Mouse (Mus musculus): ENCODE measurements at regions not wholly inside any gene's neighbourhood (a gene's known extent, or its start where the extent isn't known, plus 50 kb on each side); places are given as distances from the start of the nearest gene placed in this dataset.

GRCm38 (mm10) chr8:26300246-26300645 lies 180.9 kb downstream of the Gm45692 start:
- Histone ChIP-seq H3K27me3 (ENCODE audit: insufficient read depth, low read length) (no peaks in the 10 kb centered on the region), H3K4me3 (ENCODE audit: low read depth, low read length) (no peak overlapping the region; the same call in 1 of the 2 replicates), H3K36me3 (replicated peaks; ENCODE audit: insufficient read depth, low read length) (no peaks in the 10 kb centered on the region), H3K9ac (replicated peaks) (no peak overlapping the region), H3K27ac (ENCODE audit: low read depth) (no peak overlapping the region; the same call in 1 of the 2 replicates), H3K9me3 (ENCODE audit: low read length) (no peaks in the 10 kb centered on the region), H3K4me1 (ENCODE audit: insufficient read depth) (no peaks in the 10 kb centered on the region), H3K4me2 (ENCODE audit: low read depth, low read length) (peak overlapping the region; percentile 34)
- peak; percentile 22 for DNase-seq
- no peak for TF ChIP-seq CTCF (IDR thresholded peaks at IDR 0.05; ENCODE audit: low read depth)
- TF ChIP-seq EP300 (IDR thresholded peaks at IDR 0.05; ENCODE audit: low read depth): no peak
- 54% methylated on average over 6 of the region's 6 CpGs for WGBS (ENCODE audit: insufficient replicate concordance)
- peak; percentile 92 for ATAC-seq

- Histone ChIP-seq H3K4me3 (ENCODE audit: low read depth, low read length) (no peak overlapping the region), H3K4me1 (ENCODE audit: insufficient read depth) (no peaks in the 10 kb centered on the region), H3K27me3 (ENCODE audit: insufficient read depth, low read length) (no peaks in the 10 kb centered on the region), H3K27ac (ENCODE audit: low read depth) (no peak overlapping the region), H3K4me2 (ENCODE audit: low read depth, low read length) (no peak overlapping the region), H3K36me3 (replicated peaks; ENCODE audit: insufficient read depth, low read length) (no peaks in the 10 kb centered on the region), H3K9ac (replicated peaks) (no peak overlapping the region), H3K9me3 (ENCODE audit: low read length) (no peaks in the 10 kb centered on the region)
- TF ChIP-seq CTCF (IDR thresholded peaks at IDR 0.05; ENCODE audit: low read depth) (no peak), EP300 (IDR thresholded peaks at IDR 0.05; ENCODE audit: low read depth) (no peak)
- 77% methylated on average over 4 of the region's 4 CpGs for WGBS (ENCODE audit: insufficient replicate concordance)
- no peak for DNase-seq
- no peak for ATAC-seq
Observed at GRCm38 (mm10) chr8:26301961-26302360, 182.6 kb downstream of the Gm45692 start.

GRCm38 (mm10) chr8:26304566-26304965 lies 185.2 kb downstream of the Gm45692 start:
- no peak overlapping the region for H3K27ac ChIP-seq (ENCODE audit: low read depth)
- no peaks in the 10 kb centered on the region for H3K36me3 ChIP-seq (replicated peaks; ENCODE audit: insufficient read depth, low read length)
- H3K4me2 ChIP-seq (ENCODE audit: low read depth, low read length): no peak overlapping the region
- WGBS (ENCODE audit: insufficient replicate concordance): 83% methylated on average over 6 of the region's 6 CpGs
- no peaks in the 10 kb centered on the region for H3K4me1 ChIP-seq (ENCODE audit: insufficient read depth)
- H3K4me3 ChIP-seq (ENCODE audit: low read depth, low read length): no peak overlapping the region
- DNase-seq (no peak), ATAC-seq (no peak)
- H3K27me3 ChIP-seq (ENCODE audit: insufficient read depth, low read length): no peaks in the 10 kb centered on the region
- no peak overlapping the region for H3K9ac ChIP-seq (replicated peaks)
- TF ChIP-seq EP300 (IDR thresholded peaks at IDR 0.05; ENCODE audit: low read depth): no peak
- no peak for TF ChIP-seq CTCF (IDR thresholded peaks at IDR 0.05; ENCODE audit: low read depth)
- H3K9me3 ChIP-seq (ENCODE audit: low read length): no peaks in the 10 kb centered on the region

- Histone ChIP-seq H3K4me1 (ENCODE audit: insufficient read depth) (no peaks in the 10 kb centered on the region), H3K4me2 (ENCODE audit: low read depth, low read length) (no peak overlapping the region), H3K9ac (replicated peaks) (no peak overlapping the region), H3K36me3 (replicated peaks; ENCODE audit: insufficient read depth, low read length) (no peaks in the 10 kb centered on the region), H3K27me3 (ENCODE audit: insufficient read depth, low read length) (no peaks in the 10 kb centered on the region), H3K9me3 (ENCODE audit: low read length) (no peaks in the 10 kb centered on the region), H3K4me3 (ENCODE audit: low read depth, low read length) (no peak overlapping the region), H3K27ac (ENCODE audit: low read depth) (no peak overlapping the region)
- 71% methylated on average over 18 of the region's 18 CpGs for WGBS (ENCODE audit: insufficient replicate concordance)
- ATAC-seq (no peak), DNase-seq (no peak)
- TF ChIP-seq EP300 (IDR thresholded peaks at IDR 0.05; ENCODE audit: low read depth): no peak
- TF ChIP-seq CTCF (IDR thresholded peaks at IDR 0.05; ENCODE audit: low read depth): no peak
Observed at GRCm38 (mm10) chr8:26305061-26305879, 185.9 kb downstream of the Gm45692 start.

- WGBS (ENCODE audit: insufficient replicate concordance): 45% methylated on average over 15 of the region's 15 CpGs
- Histone ChIP-seq H3K4me3 (ENCODE audit: low read depth, low read length) (no peak overlapping the region), H3K27me3 (ENCODE audit: insufficient read depth, low read length) (no peaks in the 10 kb centered on the region), H3K9ac (replicated peaks) (no peak overlapping the region), H3K27ac (ENCODE audit: low read depth) (no peak overlapping the region), H3K4me2 (ENCODE audit: low read depth, low read length) (no peak overlapping the region), H3K36me3 (replicated peaks; ENCODE audit: insufficient read depth, low read length) (no peaks in the 10 kb centered on the region), H3K9me3 (ENCODE audit: low read length) (no peaks in the 10 kb centered on the region), H3K4me1 (ENCODE audit: insufficient read depth) (no peaks in the 10 kb centered on the region)
- no peak for TF ChIP-seq EP300 (IDR thresholded peaks at IDR 0.05; ENCODE audit: low read depth)
- TF ChIP-seq CTCF (IDR thresholded peaks at IDR 0.05; ENCODE audit: low read depth): no peak
- ATAC-seq (no peak), DNase-seq (no peak)
Observed at GRCm38 (mm10) chr8:26308121-26308641, 188.8 kb downstream of the Gm45692 start.

GRCm38 (mm10) chr8:26309764-26310163 lies 190.4 kb downstream of the Gm45692 start:
- H3K9ac ChIP-seq (replicated peaks): no peak overlapping the region
- H3K4me1 ChIP-seq (ENCODE audit: insufficient read depth): no peaks in the 10 kb centered on the region
- TF ChIP-seq EP300 (IDR thresholded peaks at IDR 0.05; ENCODE audit: low read depth) (no peak), CTCF (IDR thresholded peaks at IDR 0.05; ENCODE audit: low read depth) (no peak)
- no peak overlapping the region for H3K4me3 ChIP-seq (ENCODE audit: low read depth, low read length)
- ATAC-seq (no peak), DNase-seq (no peak)
- no peaks in the 10 kb centered on the region for H3K36me3 ChIP-seq (replicated peaks; ENCODE audit: insufficient read depth, low read length)
- H3K27ac ChIP-seq (ENCODE audit: low read depth): no peak overlapping the region
- no peak overlapping the region for H3K4me2 ChIP-seq (ENCODE audit: low read depth, low read length)
- H3K9me3 ChIP-seq (ENCODE audit: low read length): no peaks in the 10 kb centered on the region
- 74% methylated on average over 6 of the region's 6 CpGs for WGBS (ENCODE audit: insufficient replicate concordance)
- H3K27me3 ChIP-seq (ENCODE audit: insufficient read depth, low read length): no peaks in the 10 kb centered on the region
